Mouse (Mus musculus) small intestine, adult 2 months (tissue): ENCODE data around the gene Hand1.

Experiments
- CTCF ChIP-seq: fragments of 200-500 bp; IDR thresholded peaks from 2 replicates; pipeline ENCODE4 v1.5.1; 2012; ENCODE audit warnings: low read depth, mild to moderate bottlenecking, control low read depth, inconsistent platforms, low read length, moderate library complexity, mixed read lengths; ENCODE audit not compliant: insufficient replicate concordance, insufficient read length; ENCODE audit errors: extremely low read depth
- POLR2A ChIP-seq: fragments of 200-500 bp; IDR thresholded peaks from 2 replicates; pipeline ENCODE4 v1.6.1; 2012; ENCODE audit warnings: low read depth, mild to moderate bottlenecking, control low read depth, inconsistent platforms, low read length, moderate library complexity

DNA sequence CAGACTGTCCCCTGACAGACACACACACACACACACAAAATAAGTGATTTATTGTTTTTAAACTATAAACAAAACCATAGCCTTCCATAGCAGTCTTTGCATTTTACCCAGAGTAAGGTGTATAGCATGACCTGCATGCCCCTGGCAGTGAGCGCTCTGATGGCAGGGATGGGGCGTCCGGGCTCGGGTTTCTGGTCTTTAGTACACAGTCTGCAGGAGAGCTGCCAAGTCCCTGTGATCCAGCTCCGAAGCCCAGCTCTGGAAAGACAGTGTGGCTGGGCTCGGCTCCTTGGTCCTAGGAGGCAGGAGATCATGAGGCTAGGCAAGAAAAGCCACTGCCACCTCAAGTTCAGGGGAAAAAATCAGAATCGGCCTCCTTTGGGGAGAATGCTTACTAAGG is 21.6 kb downstream of the Hand1 start:
- TF ChIP-seq POLR2A (no peak), CTCF (no peak)
